Mouse (Mus musculus): ENCODE measurements at regions not wholly inside any gene's neighbourhood (a gene's known extent, or its start where the extent isn't known, plus 50 kb on each side); places are given as distances from the start of the nearest gene placed in this dataset.

GRCm38 (mm10) chr12:35429473-35429872, 105.4 kb downstream of the Ahr start:
- in situ Hi-C loops (cut with MboI, MseI): loop anchor here in 1 of 2 experiments (10.0 kb wide), 1 partner anchor 935 kb away; no protein-coding TSS in a partner anchor

GRCm38 (mm10) chr12:35419206-35419605, 115.6 kb downstream of the Ahr start:
- in situ Hi-C loops (cut with MboI, MseI): no loop called here

GRCm38 (mm10) chr12:35417943-35418342, 116.9 kb downstream of the Ahr start:
- in situ Hi-C loops (cut with MboI, MseI): no loop called here

DNA sequence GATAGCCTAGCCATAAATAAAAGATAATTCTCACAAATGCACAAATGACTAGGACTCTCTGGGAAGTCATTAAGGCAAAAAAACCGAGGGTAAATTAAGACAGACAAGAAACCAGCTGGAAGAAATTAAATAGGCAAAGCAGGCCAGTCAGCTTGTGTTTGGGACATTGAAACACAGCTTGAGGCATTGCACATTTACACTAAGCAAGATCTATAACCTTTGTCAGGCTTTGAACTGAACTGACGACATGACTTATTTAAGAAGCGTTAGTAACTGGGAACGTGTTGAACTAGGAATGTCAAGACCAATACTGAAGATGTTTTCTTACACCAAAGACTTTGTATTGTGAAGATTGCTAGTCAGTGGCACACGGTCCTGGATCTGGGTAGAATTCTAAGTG, 118.3 kb downstream of the Ahr start:
- in situ Hi-C loops (cut with MboI, MseI): no loop called here

- in situ Hi-C loops (cut with MboI, MseI): no loop called here
Measured at GRCm38 (mm10) chr12:35412715-35413114, 122.1 kb downstream of the Ahr start.

DNA sequence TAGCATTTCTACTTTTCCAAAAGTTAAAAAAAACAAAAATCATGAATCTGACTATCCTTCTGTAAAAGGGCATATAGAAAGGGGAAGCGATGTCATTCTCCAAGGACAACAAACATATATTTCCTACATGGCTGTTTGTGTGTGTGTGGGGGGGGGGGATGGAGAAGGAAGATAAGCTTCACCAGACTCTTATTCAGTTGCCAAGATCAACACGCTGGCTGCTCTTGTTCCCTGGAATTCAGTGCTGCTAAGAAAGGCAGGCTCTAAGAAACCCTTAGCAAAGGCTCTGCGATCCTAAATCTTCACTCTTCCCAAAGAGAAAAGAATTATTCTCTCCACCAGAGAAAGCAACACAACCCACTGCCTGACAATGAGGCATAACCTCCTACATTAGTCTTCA, 126.4 kb downstream of the Ahr start:
- in situ Hi-C loops (cut with MboI, MseI): loop anchor here in 1 of 2 experiments (10.0 kb wide), 1 partner anchor 1706 kb away; no protein-coding TSS in a partner anchor

DNA sequence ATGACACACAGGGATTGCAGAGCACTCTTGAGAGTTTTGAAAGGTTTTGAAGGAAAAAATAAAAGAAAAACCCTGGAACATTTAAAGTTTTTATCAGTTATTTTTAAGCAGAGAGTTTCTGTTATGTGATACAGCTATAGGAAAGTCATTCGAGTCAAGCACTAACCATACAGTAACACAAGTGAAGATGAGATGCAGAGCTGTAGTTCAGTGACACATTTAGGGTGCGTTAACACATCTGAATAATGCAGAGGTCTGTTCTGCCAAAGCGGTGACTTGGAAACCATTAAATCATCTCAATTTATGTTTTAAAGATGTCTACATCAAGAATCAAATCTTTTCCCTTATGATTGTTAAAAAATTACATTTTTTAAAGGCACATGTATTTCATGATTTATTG, 126.8 kb downstream of the Ahr start:
- in situ Hi-C loops (cut with MboI, MseI): loop anchor here in 1 of 2 experiments (10.0 kb wide), 1 partner anchor 1707 kb away; no protein-coding TSS in a partner anchor

DNA sequence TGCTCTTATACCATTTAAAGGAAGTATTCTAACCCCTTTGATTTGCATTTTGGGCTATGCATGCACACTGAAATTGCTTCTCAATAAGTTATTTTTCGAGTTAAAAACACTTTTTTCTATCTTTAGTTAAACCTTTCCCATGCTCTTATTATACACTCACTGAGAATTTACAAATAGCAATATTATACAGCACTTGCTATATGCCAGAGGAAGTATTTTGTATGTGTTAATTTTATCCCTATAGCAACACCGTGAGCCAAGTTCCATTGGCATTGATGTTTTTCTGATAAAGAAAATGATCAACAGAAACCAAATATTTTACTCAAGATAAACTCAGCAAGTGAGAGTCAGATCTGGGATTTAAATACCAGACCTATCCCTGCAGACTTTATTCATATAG, 133.0 kb downstream of the Ahr start:
- in situ Hi-C loops (cut with MboI, MseI): loop anchor here in 1 of 2 experiments (10.0 kb wide), 1 partner anchor 1713 kb away; no protein-coding TSS in a partner anchor

- in situ Hi-C loops (cut with MboI, MseI): loop anchor here in 1 of 2 experiments (10.0 kb wide), 1 partner anchor 1714 kb away; no protein-coding TSS in a partner anchor
Measured at GRCm38 (mm10) chr12:35401219-35401618, 133.6 kb downstream of the Ahr start.

GRCm38 (mm10) chr12:35395211-35395610, 139.6 kb downstream of the Ahr start:
- in situ Hi-C loops (cut with MboI, MseI): no loop called here

GRCm38 (mm10) chr12:35392111-35392510, 142.7 kb downstream of the Ahr start:
- in situ Hi-C loops (cut with MboI, MseI): no loop called here

DNA sequence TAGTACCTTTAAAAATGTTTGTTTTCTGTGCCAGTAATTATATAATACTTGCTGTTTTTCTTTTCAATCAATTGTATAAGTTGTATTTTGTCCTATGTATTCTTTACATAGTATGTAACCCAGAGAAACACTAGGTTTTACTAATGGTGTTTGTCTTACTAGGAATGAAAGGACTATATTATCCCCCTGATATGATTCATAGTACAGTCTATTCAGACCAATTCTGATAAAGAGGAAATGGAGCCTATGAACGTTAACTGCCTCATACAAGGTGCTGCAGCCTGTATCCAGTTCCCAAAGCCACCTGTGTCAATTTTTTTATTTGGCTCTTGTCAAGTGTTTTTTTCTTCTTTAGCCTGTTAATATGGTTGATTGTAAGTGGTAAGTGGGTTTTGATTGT, 144.6 kb downstream of the Ahr start:
- in situ Hi-C loops (cut with MboI, MseI): no loop called here

DNA sequence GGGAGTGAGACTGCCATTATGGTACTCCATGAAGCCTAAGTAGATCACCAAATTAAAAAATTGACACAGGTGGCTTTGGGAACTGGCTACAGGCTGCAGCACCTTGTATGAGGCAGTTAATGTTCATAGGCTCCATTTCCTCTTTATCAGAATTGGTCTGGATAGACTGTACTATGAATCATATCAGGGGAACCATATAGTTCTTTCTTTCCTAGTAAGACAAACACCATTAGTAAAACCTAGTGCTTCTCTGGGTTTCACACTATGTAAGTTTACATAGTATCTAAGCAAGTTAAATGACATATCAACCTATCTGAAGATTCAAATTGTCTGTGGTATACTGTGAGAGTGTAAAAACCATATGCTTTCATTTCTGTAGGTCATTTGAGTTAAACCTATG, 145.0 kb downstream of the Ahr start:
- in situ Hi-C loops (cut with MboI, MseI): no loop called here

GRCm38 (mm10) chr12:35384211-35384610, 150.6 kb downstream of the Ahr start:
- in situ Hi-C loops (cut with MboI, MseI): no loop called here

DNA sequence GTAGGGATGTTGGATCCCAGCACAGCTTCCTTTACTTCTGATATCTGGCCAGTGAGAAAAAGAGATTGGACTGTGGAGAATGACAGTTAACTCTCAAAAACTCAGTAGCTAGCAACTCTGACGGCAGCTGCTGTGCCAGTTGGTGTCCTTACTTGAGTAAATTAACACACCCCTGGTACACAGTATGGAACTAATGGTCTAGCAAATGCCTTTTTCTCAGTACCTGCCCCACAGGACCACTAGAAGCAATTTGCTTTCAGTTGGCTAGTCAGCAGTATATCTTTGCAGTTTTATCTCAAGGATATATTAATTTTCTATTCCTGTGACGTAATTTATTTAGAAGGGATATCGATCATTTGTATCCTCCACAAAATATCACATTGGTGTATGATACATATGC, 157.6 kb downstream of the Ahr start:
- in situ Hi-C loops (cut with MboI, MseI): no loop called here

DNA sequence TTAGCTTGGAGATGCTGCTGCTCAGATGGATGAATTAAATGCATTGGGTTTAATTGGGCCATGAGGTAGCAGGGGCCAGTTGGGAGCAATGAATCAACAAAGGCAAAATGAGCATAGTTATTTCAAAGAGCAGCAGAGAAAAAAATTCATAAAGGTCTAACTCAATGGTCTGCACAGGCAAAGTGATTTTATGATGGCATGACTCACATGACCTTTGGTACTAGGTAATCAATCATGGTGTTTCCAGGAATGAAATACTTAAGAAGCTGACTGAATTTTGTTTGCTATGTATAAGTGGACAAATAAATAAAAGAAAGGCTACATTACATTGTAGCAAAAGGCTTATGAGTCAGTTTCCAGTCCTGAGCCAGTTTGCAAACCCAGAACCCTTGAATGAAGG, 158.5 kb downstream of the Ahr start:
- in situ Hi-C loops (cut with MboI, MseI): no loop called here

DNA sequence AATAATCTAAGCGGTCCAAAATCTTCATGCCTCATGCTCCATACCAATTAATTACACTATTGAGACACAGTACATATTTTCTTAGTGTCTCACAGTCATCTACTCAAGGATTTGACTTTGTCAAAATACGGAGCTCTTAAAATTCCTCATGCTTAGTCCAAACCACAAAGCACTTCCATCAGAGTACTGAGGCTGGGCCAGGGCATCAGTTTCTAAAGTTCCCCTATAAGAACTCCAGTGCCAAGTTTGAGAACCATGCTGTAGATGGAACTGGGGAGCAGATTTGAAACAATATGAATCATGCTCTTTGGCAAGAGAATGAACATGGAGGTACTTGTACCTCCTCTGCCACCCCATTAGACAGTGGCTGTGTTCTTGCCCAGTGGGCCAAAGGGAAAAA, 176.9 kb downstream of the Ahr start:
- in situ Hi-C loops (cut with MboI, MseI): no loop called here

GRCm38 (mm10) chr12:35338191-35338954, 196.5 kb downstream of the Ahr start:
- in situ Hi-C loops (cut with MboI, MseI): no loop called here

- in situ Hi-C loops (cut with MboI, MseI): no loop called here
Measured at GRCm38 (mm10) chr12:35336314-35336713, 198.5 kb downstream of the Ahr start.

DNA sequence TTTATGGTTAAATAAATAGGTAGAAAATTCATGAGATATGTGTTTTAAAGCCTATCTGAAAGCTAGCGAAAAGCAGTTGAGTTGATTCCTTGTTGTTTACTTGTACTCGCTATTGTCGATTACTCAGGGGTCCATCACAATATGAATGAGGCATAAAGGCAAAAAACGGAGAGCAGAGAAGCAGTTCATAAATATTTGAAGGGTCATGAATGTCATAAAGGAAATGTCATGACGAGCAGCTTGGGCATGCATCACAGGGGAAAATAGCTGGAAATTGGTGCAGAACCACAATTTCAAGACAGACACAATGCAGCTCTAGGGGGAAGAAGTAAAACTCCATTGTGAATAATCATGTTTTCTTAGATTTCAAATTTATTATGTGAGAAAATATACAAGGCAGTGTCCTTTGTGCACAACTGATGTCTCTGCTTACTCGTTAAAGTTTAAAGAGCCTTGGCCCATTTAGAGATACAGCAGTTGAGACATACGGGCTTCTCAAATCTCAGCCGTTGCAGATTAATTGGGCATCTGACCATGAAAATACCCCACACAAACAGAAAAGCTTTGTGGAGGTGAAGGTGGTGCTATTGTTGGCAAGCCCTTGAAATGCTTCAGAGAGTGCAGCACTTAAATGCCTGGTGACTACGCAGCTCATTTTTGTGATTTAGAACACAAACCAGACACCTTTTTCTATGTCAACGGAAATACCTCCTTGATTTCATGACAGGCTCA, 200.3 kb downstream of the Ahr start:
- in situ Hi-C loops (cut with MboI, MseI): no loop called here

DNA sequence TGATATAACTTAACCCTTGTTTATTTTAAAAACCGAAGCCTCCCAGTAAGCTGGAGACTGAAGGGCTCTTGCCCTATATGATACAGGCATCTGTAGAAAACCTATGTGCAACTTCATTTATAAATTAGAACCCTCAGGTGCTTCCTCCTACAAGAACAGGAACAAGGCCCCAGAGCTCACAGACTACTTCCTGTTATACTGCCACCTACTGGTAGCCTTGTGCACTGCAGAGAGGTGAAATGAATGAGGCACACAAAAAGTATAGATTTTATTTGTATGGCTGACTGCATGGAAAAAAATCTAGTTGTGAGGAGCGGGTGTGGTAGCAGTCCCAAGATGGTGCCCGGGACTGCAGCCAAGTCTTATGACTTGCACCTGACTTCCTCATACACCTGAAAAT, 203.5 kb downstream of the Ahr start:
- in situ Hi-C loops (cut with MboI, MseI): no loop called here

DNA sequence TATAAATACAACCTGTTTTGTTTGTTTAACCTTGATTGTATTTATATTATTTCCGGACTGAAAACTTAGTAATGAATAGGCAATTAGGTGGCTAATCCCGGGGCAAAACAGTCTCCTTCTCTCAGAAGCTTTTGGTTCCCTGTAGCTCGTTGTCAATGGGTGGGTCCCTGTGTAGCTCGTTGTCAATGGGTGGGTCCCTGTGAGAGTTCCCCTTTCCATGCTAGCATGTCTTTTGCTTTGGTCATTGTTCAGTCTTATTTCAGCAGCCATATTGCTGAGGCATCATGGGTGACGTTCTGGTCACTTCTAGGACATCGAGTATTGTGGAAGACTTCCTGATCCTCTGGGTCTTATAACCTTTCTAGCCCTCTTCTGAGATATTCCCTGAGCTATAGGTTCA, 205.1 kb downstream of the Ahr start:
- in situ Hi-C loops (cut with MboI, MseI): no loop called here

- in situ Hi-C loops (cut with MboI, MseI): no loop called here
Measured at GRCm38 (mm10) chr12:35319571-35319970, 215.3 kb downstream of the Ahr start.
